Mouse (Mus musculus) stomach, embryonic 15.5 days (tissue): ENCODE measurements around the gene Sprr2a2. TPM values are rescaled to one million over a fixed set of nuclear protein-coding genes. Genes with fewer than 3 reads are reported as not detected.
"Not testable (repeated sequence)": the region's sequence is repeated elsewhere in the genome, so short reads cannot be mapped to it uniquely, and the experiment has no call there.

Experiments used
- ATAC-seq: fragments of 200-750 bp; cut with Nextera tagmentation; 2 replicates; pipeline ENCODE4 v1.8.0; 2017; ENCODE audit warnings: low read depth, moderate number of reproducible peaks, moderate TSS enrichment; ENCODE audit not compliant: insufficient read depth, low FRiP score
- H3K27ac ChIP-seq: fragments of 300-500 bp; sonication (generic); 2 replicates; pipeline ENCODE4 v1.5.1; 2015; ENCODE audit warnings: mild to moderate bottlenecking, inconsistent platforms
- H3K27me3 ChIP-seq: fragments of 300-500 bp; sonication (generic); replicated peaks from 2 replicates; pipeline ENCODE4 v1.6.1; 2015; ENCODE audit warnings: inconsistent platforms
- H3K36me3 ChIP-seq: fragments of 300-500 bp; sonication (generic); 2 replicates; pipeline ENCODE4 v1.6.1; 2015; ENCODE audit warnings: inconsistent platforms
- H3K4me1 ChIP-seq: fragments of 300-500 bp; sonication (generic); 2 replicates; pipeline ENCODE4 v1.6.1; 2015; ENCODE audit warnings: inconsistent platforms
- H3K4me2 ChIP-seq: fragments of 300-500 bp; sonication (generic); 2 replicates; pipeline ENCODE4 v1.6.1; 2015; ENCODE audit warnings: mild to moderate bottlenecking, inconsistent platforms
- H3K4me3 ChIP-seq: fragments of 300-500 bp; sonication (generic); replicated peaks from 2 replicates; pipeline ENCODE4 v1.5.1; 2015; ENCODE audit warnings: inconsistent platforms
- H3K9ac ChIP-seq: fragments of 300-500 bp; sonication (generic); 2 replicates; pipeline ENCODE4 v1.6.1; 2015; ENCODE audit warnings: inconsistent platforms
- H3K9me3 ChIP-seq: fragments of 300-500 bp; sonication (generic); 2 replicates; pipeline ENCODE4 v1.6.1; 2016; ENCODE audit warnings: inconsistent platforms
- WGBS: fragments of 180-500 bp; shearing (Covaris S2); methylation state at CpG from one replicate; pipeline ENCODE4 v1.1.7; 2015; 5-methylcytosine and 5-hydroxymethylcytosine counted together
- polyA plus RNA-seq: library from polyadenylated mRNA; unstranded; fragments of >200 nt; fragmentation: Nextera tagmentation; extraction: Ambion mirVana; gene quantifications from 2 replicates; pipeline ENCODE4 v1.2.1, GENCODE M21; 2015

Gene Sprr2a2
- polyA plus RNA-seq, 1 experiment from 2014 or later = 1,085 TPM

GRCm38 (mm10) chr3:92239197-92239596, 23.5 kb downstream of the Sprr2a2 start:
- not testable (repeated sequence) for H3K27ac ChIP-seq, H3K36me3 ChIP-seq, H3K9me3 ChIP-seq, H3K9ac ChIP-seq, ATAC-seq, H3K4me1 ChIP-seq, H3K4me2 ChIP-seq, H3K4me3 ChIP-seq, H3K27me3 ChIP-seq
- no CpG with 5 or more reads among the region's 1 CpGs for WGBS

DNA sequence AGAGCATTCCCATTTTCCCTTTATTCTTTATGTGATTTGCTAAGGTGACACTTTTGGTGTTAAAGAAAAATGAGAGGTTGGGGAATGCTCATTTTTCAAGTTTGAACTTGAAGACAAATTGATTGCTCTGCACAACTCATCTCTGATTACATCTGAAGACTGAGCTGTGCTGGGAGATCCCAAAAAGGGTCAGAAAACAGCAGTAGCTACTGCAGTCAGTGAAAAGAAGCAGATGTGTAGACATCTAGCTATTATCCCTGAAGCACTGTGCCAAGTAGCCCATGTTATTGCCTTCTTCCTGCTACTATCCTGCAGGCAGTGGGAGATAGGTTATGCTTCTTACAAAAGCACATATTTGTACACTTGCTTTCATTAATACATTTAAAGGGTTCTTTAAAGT, 29.1 kb downstream of the Sprr2a2 start:
- H3K36me3 ChIP-seq, H3K4me3 ChIP-seq, H3K9me3 ChIP-seq, H3K4me1 ChIP-seq, H3K4me2 ChIP-seq, H3K27ac ChIP-seq, H3K27me3 ChIP-seq, ATAC-seq, H3K9ac ChIP-seq: not testable (repeated sequence)

- not testable (repeated sequence) for H3K4me1 ChIP-seq, H3K9ac ChIP-seq, H3K4me2 ChIP-seq, H3K9me3 ChIP-seq, H3K4me3 ChIP-seq, H3K36me3 ChIP-seq, H3K27me3 ChIP-seq, H3K27ac ChIP-seq
- WGBS = no CpG with 5 or more reads among the region's 10 CpGs
- ATAC-seq = peak; percentile 80
Measured at GRCm38 (mm10) chr3:92246245-92246644, 30.5 kb downstream of the Sprr2a2 start.

DNA sequence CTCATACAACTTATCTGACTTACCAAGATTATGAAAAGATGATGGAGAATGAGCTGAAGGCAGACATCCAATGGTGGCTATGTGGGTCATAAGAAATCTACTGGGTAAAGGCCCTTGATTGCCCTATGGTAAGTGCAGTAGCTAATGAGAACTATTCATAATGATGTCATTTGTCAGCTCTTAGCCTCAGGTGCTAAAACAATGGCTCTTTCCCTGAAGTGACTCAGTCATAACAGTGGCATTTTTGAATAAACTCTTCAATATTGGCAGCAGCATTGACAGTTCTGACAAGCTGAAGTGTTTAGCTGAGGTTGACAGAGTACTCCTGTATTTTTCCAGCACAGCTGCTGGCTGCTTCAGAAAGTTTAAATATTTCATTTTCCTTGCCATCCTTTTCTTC, 32.8 kb downstream of the Sprr2a2 start:
- not testable (repeated sequence) for H3K27me3 ChIP-seq, H3K9ac ChIP-seq, H3K4me1 ChIP-seq, ATAC-seq, H3K4me2 ChIP-seq, H3K36me3 ChIP-seq, H3K4me3 ChIP-seq, H3K9me3 ChIP-seq, H3K27ac ChIP-seq

DNA sequence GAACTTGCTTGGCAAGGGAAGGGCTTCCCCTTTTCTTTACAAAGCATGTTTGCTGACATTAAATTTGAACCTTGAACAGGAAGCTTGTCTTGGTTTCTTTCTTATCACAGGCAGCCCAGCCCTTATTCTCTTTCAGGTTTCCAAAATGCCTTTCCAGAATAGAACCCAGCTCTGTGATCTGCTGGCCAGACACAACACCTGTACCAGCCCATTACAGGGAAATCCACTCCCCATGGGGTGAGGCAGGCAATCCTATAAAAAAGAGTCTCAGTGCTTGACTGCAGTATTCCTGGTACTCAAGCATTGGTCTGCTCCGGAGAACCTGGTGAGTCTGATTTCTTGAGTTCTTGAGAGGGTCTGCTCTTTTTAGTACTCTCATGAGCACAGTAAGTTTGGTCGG, 34.7 kb downstream of the Sprr2a2 start:
- not testable (repeated sequence) for H3K9me3 ChIP-seq, H3K4me1 ChIP-seq, H3K36me3 ChIP-seq, H3K4me2 ChIP-seq, H3K27me3 ChIP-seq, H3K27ac ChIP-seq, H3K9ac ChIP-seq, H3K4me3 ChIP-seq
- 93% methylated on average over 2 of the region's 2 CpGs for WGBS
- ATAC-seq = peak; percentile 44; the same call in 1 of the 2 replicates

- not testable (repeated sequence) for H3K9ac ChIP-seq, H3K4me1 ChIP-seq, H3K27ac ChIP-seq, H3K36me3 ChIP-seq, H3K4me3 ChIP-seq, H3K4me2 ChIP-seq, H3K27me3 ChIP-seq, H3K9me3 ChIP-seq
- no CpG with 5 or more reads among the region's 8 CpGs for WGBS
- 0 out of 2 replicates have a peak, but pooled peaks have one; percentile 37 for ATAC-seq
Measured at GRCm38 (mm10) chr3:92253860-92254259, 38.1 kb downstream of the Sprr2a2 start.

DNA sequence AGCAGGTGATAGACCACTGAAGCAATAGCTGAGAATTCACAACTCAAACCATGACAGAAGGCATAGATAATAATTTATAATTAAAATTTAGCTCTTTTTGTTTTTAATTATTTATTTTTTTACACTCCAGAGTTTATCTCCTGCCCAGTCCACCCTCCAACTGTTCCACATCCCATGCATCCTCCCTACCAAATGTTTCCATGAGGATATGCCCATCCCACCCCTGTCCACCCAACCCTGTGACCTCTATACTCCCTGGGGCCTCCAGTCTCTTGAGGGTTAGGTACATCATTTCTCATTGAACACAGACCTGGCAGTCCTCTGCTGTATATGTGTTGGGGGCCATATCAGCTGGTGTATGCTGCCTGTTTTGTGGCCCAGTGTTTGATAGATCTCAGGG, 42.8 kb downstream of the Sprr2a2 start:
- not testable (repeated sequence) for H3K9ac ChIP-seq, H3K27me3 ChIP-seq, H3K9me3 ChIP-seq, H3K36me3 ChIP-seq, H3K4me1 ChIP-seq, H3K4me2 ChIP-seq, H3K27ac ChIP-seq, H3K4me3 ChIP-seq
- ATAC-seq = 0 out of 2 replicates have a peak, but pooled peaks have one; percentile 15

DNA sequence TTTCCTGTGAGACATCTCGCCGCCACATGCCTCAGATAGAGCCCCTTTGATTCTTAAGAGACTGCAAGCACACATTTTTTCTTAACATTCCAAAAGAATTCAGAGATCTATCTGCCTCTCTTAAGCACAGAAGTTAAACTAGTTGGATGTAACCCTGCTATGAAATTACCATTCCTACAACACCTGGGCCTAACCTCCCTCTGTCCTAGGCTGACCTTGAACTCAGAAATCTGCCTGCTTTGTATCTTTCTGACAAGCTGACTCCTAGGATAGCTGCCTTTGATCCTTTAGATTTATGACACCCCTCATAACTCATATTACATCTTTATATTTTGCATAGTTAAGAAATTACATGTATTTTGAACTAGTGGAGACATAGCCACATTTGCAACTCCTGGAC, 47.7 kb downstream of the Sprr2a2 start:
- H3K27ac ChIP-seq, H3K27me3 ChIP-seq, H3K9ac ChIP-seq, ATAC-seq, H3K9me3 ChIP-seq, H3K4me3 ChIP-seq, H3K36me3 ChIP-seq, H3K4me1 ChIP-seq, H3K4me2 ChIP-seq: not testable (repeated sequence)
- no CpG with 5 or more reads among the region's 2 CpGs for WGBS

DNA sequence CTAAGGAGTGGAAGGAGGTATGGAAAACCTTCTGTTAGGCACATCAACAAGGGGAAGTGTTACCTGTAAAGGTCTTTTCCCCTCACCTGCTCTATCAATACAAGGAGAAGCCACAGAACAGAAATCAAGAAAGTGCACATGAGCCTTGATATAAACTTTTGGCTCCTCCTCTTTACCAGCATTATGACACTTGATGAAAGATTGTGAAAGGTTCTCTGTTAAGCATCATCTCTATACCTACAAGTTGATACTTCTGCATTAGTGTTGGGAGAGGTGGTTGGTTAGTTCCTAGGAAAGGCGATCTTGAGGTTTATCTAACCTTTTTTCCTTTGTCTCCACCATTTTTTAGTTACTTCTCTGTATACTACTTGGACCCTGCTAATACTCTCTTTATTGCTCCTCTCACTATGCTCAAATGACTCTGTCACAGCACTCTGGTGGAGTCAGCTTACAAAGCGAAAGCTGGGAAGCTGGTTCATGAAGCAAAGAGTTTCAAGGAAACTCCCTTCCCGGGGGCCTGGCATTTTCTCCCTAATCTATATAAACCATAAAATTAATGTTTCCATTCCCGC, 55.8 kb downstream of the Sprr2a2 start:
- not testable (repeated sequence) for H3K4me3 ChIP-seq, H3K4me1 ChIP-seq, H3K4me2 ChIP-seq, H3K27me3 ChIP-seq, H3K36me3 ChIP-seq, H3K27ac ChIP-seq, H3K9ac ChIP-seq, H3K9me3 ChIP-seq
- peak; percentile 58 for ATAC-seq
- no CpG with 5 or more reads among the region's 4 CpGs for WGBS

DNA sequence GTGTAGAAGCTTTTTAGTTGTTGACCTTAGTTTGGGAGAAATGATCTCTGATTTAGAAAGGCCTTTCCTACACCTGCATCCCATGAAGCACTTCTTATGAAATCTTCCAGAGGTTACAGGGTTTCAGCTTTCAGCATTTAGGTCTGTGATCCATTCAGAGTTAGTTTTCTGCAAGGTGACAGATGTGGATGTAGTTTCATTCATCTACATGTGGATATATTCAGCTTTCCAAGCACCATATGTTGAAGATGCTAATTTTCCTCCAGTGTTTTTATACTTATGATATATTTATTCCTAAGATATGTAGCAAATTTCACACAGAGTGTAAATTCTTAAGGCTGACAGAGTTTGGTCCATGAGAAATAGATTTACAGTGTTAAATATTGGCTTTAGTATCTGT, 57.8 kb downstream of the Sprr2a2 start:
- ATAC-seq, H3K4me2 ChIP-seq, H3K27me3 ChIP-seq, H3K4me1 ChIP-seq, H3K9ac ChIP-seq, H3K27ac ChIP-seq, H3K9me3 ChIP-seq, H3K4me3 ChIP-seq, H3K36me3 ChIP-seq: not testable (repeated sequence)

GRCm38 (mm10) chr3:92274018-92274417, 58.3 kb downstream of the Sprr2a2 start:
- H3K9me3 ChIP-seq, H3K27ac ChIP-seq, H3K36me3 ChIP-seq, ATAC-seq, H3K4me1 ChIP-seq, H3K27me3 ChIP-seq, H3K4me3 ChIP-seq, H3K4me2 ChIP-seq, H3K9ac ChIP-seq: not testable (repeated sequence)
- no CpG with 5 or more reads among the region's 1 CpGs for WGBS

- not testable (repeated sequence) for H3K4me2 ChIP-seq, H3K36me3 ChIP-seq, H3K27ac ChIP-seq, H3K9ac ChIP-seq, H3K9me3 ChIP-seq, H3K4me3 ChIP-seq, ATAC-seq, H3K4me1 ChIP-seq, H3K27me3 ChIP-seq
Measured at GRCm38 (mm10) chr3:92279663-92280062, 63.9 kb downstream of the Sprr2a2 start.

DNA sequence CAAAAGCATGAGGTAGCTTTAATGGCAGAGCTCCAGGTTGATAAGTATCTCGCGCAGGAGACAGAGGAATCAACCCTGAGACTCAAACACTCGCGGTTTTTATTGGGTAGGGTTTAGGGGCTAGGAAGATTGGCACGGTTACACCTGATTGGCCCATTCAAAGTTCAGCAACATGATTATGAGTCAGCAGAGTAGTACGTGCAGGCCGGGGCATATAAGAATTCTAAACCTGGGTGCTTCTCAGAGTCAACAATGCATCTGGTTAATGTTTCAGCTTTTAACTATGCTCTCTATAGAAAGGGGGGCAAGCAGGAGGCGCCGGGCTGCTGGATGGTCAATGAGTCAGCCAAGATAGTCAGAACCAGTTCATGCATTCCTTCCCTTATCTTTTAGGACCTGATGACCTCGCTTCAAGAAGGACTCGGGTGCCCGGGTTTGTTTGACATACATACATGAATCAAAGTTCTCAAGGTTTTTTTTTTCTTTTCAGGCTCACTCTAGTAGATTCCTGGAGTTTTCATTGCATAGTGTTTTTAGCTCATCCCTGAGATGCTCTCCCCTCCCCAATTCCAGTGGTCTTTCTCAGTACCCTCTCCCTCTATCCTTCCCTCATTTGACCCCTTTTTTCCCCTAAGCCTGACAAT, 65.4 kb downstream of the Sprr2a2 start:
- H3K27ac ChIP-seq, H3K9ac ChIP-seq, H3K9me3 ChIP-seq, H3K27me3 ChIP-seq, H3K4me1 ChIP-seq, H3K4me2 ChIP-seq, H3K36me3 ChIP-seq, H3K4me3 ChIP-seq: not testable (repeated sequence)
- 13% methylated on average over 5 of the region's 12 CpGs for WGBS
- peak; percentile 78 for ATAC-seq
